Mouse (Mus musculus) spleen, embryonic (tissue): ENCODE measurements around the gene Tchp.

Source experiments
- CTCF ChIA-PET: fragments of 350-600 bp; sonication (Branson Sonifier 250); formaldehyde crosslinking; loops from one replicate; lab custom pipeline; 2022; lab: Charles Lee

The Tchp gene

DNA sequence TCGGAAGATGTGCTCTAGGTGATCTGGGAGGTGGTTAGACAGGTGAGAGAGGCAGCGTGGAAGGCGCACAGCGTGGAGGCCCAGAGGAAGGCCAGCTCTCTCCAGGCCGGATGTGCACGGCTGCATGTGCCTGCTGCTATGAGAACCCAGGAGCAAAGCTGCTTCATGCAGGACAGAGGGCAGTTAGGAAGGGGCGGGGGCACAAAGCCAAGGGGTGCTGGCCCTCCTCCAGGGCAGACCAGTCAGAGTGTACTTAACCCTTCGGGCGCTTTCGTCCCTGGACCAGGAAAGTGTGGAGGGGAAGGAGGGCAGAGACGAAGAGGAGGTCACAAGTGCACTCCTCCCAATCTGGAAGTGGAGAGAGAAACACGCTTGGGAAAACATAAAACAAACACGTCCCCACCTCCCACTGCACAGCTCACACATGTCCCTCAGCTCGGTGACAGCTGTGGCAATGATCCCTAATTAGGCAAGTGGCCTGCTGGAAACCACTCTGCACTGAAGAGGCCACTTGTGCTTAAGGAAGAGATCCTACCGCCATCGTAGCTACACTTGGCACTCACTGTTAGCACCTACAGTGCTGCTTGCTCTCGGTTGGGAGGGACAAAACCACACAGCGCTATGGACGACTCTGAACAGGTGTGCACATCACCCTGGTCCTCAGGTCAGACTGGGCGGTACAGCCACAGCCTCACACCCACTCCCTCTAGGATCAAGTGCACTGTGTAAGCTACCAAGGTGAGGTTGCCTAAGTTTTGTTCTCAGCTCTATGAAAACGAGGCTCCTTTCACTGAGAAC lies 29.7 kb downstream of the Tchp start:
- CTCF ChIA-PET = no interaction called here

DNA sequence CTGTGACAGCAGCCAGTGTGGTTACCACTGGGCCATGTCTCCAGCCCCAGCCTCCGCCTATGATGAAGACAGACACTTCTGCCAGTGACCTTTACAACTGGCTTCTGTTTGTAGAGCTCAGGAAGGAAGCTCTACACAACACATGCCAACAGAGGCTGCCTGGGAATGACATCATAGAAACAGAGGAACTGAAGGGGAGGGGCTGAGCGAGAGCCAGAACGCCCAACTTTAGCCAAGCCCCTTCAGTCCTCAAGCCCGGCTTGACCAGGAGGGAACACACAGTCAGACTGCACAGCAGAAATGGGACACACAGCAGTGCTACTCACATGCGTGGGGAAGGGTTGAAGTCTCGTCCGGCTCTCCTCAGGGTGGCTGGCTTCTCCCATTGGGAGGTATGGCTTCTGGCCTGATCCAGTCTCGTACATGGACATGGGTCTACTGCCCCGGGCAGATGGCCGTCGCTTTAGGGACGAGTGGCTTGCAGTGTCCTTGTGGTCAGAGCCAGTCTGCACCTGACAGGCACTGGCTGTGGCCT lies 31.2 kb downstream of the Tchp start:
- CTCF ChIA-PET = no interaction called here

DNA sequence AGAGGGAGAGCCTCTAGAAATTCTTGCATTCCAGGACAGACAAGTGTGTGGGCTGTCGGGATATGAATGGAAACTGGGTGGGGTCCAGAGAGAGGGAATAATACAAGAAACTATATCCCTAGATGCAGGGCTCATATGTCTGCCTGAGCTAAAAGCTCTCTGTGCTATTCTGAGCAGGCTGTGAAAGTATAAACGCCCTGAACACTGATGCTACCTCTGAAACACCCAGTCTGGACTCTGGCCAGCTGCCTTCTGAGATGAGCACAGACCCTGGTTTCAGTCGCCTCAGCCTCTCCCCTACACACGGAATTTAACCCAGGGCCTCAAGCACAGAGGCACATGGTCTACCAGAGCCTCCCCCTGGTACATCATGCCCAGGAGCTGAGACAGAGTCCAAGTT lies 33.0 kb downstream of the Tchp start:
- CTCF ChIA-PET = interaction anchor here (0.6 kb wide), 1 partner anchor 97 kb away, joined by 3 read pairs; no protein-coding TSS in a partner anchor

DNA sequence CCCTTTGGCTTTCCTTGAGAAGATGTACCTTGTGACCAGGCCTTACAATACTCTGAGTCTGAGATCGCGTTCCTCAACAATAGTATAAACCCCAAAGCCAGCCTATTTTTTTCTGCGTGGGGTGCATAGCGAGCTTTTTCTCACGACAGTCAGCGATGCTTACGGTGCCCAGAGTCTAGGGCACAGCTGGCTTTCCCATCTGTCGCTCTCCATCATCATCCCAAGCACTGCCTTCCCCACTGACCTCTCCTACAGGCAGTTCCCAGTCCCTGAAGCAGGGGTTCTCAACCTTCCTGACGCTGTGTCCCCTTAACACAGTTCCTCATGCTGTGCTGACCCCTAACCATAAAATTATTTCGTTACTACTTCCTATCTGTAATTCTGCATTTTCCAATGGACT lies 35.0 kb downstream of the Tchp start:
- CTCF ChIA-PET = no interaction called here

DNA sequence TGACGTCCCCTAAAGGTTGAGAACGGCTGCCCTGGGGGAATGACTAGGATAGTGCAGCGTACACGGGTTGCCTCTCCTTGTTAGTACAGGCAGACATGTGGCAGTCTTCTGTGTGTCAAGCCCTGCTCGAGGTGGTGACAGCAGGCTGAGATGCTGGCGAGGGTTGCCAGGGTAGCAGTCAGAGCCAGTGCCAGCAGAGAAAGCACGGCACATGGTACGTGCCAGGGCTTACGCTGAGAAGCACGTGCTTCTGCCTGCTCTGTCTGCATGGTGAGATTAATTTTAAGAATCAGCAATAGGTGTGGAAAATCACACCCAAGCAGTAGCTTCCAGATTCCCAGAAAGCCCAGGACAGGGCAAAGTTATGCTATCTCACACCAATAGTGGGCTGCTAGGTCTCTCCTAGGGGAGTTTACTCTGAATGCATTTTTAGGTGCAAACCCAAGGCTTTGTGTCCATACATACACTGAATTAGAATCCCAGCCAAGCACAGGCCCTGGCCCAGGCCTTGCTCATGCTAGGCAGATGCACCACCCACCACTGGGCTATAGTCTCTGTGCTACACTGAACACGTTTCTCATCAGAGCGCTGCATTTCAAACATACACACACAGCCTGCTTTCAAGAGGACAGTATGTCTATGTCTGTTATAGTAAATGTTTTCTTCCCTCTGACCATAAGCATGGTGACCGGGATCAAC lies 35.6 kb downstream of the Tchp start:
- CTCF ChIA-PET = no interaction called here

DNA sequence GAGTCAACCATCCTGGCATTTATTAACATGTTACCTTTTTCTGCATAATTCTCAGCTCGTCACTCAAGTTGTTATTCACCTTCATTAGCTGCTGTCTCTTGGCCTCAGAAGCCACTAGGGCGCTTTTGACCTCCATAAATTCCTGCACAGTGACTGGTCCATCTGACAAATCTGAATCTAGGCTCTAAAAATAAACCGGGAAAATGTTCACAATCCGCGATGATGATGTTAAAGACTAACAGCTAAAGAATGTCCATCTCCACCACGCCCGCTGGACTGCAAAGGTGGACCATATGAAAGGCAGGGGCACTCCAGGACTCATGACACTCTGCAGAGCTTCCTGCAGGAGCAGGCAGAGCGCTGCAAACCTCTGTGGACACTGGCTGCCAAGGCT lies 36.1 kb downstream of the Tchp start:
- CTCF ChIA-PET = interaction anchor here (0.6 kb wide), 1 partner anchor 224 kb away, joined by 10 read pairs; no protein-coding TSS in a partner anchor

DNA sequence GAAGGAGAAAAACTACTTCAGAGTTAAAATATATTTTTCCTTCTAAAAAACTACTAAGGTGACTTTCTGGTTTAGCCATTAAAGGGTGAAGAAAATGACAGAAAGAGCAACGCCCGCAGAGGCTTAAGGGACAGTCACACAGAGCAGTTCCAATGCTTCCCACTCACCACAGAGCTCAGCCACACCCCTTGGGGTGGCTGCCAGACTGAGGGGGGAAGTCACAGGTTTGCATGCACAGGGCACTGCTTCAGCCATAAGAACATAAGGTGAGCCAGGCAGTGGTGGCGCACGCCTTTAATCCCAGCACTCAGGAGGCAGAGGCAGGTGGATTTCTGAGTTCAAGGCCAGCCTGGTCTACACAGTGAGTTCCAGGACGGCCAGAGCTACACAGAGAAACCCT lies 38.0 kb downstream of the Tchp start:
- CTCF ChIA-PET = no interaction called here

DNA sequence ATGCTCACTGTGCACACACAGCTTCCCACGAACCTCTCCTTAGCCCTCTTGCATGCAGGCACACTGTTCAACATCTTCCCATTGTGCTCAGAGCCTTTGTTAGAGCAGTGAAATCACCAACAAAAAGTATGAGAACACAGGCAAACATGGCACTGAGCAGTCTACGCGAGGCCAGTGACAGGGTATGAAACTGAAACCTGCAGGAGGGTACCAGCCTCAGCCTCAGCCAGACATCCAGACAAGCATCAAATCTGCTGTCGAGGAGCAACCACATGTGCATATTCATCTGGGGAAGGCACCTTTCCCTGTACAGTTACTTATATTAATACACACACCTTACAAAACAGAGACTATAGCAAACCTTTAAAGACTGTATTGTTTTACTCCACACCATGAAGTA lies 39.3 kb downstream of the Tchp start:
- CTCF ChIA-PET = no interaction called here

DNA sequence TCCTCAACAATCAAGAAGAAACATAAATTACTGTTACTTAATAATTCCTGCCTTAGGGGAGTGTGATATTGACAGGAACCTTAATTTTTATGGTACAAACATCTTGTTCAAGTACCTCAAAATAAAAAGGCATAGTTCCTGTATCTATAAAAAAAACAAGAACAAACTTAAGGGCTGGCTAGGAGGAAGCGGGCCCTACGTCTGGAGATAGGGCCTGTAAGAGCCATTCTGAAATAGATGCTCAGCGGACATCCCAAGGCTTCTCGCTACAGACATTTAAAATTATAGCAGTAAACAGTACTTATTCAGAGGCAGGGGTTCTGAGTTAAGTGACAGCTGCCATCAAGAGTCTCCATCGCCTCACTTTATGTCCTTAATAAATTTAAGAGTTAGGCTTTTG lies 40.0 kb downstream of the Tchp start:
- CTCF ChIA-PET = no interaction called here

DNA sequence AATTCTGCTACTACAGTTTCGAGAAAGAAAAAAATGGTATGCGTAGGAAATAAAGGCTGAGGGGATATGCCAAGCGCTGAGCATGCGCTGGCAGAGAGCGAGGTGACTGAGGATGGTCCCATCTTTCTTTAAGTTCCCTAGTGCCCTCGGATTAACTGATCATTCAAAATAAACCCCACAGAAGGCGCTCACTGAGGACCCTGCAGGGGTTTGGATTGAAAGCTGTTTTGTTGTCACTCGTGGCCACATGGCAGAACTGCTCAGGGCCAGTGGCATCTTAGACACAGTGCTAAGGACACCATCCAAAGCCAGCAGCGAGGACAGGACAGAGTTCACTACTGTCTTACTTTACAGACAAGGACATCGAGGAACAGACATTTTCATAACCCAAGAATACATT lies 42.8 kb downstream of the Tchp start:
- CTCF ChIA-PET = no interaction called here

DNA sequence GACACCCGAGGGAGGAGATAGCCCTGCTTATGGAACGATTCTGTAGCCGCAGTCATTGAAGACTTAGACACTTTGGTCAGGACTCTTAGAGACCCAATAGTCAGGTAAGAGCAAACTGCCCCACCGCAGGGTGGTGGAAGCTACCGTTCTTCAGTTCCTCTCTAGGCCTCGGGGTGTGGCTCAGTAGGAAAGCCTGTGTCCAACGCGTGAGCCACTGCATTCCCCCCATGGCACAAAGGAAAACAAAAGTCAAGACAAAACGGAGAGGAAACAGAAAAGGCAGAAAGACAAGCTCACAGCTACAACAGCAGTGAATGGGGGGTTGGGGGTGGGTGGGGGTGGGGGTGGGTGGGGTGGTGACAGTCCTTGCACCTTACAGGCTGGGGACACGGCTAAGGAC lies 44.8 kb downstream of the Tchp start:
- CTCF ChIA-PET = interaction anchor here (1.2 kb wide), 1 partner anchor 13 kb away, joined by 3 read pairs; no protein-coding TSS in a partner anchor

DNA sequence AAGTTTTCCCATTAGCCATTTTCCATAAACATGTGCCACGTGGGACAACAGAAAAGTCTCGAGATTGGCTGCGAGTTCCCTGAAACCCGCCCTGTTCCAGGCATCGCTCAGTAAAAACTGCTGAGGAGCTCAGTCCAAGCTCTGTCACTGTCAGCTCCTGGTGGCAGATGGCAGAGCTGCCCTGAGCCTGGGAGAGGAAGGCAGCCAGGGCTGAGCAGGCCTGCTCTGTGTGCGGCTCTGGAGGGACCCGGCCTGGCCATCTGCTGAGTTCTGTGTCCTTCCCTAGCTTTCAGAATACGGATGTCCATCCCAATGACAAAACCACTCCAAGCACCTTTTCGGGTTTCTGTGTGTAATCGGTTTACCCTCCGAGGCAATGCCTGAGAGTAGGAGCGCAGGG lies 45.8 kb downstream of the Tchp start:
- CTCF ChIA-PET = interaction anchor here (0.7 kb wide), 1 partner anchor 25 kb away, joined by 3 read pairs; no protein-coding TSS in a partner anchor

DNA sequence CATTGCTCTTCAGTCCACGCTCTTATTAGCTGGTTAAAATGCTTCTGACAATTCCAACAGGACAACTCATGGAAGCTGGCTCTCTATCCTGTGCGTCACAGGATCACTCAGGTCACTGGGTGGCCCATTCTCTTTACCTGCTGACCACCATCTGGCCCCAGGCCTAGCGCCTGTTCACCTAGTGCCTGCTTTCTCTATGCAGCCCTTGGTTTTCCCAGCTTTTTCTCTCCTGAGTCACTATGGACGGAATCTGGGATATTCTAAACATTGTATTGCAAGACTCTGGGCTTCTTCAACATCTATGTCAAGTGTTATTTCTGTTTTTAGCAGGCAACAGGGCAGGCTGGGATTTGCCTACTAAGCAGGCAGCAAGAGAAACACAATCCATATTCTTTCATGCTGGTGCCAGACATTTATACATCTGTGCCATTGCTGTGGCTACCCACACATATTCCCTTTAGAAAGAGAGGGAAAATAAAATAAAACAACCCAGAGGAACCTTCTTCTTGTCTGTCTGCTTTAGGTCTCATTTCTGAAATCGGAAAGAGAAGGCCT lies 52.1 kb downstream of the Tchp start:
- CTCF ChIA-PET = no interaction called here

DNA sequence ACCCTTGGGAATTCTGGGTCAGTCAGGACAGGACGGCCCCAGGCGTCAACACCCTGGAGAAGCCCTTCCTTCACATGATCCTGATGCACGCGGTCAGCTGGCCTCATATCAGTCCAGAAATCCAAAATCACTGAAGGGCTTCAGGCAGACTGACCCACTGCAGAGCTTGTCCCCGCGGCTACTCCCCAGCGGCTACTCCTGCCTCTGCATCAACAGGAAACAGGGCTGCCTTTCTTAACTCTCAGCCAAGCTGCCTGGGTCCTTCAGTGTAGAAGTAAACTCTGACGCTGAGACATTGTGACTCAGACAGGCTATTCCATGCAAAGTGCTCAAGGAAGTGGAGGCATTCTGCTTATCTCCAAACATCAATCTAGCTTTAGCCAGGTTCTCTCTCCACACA lies 54.4 kb downstream of the Tchp start:
- CTCF ChIA-PET = interaction anchor here (0.5 kb wide), 1 partner anchor 418 kb away, joined by 3 read pairs; no protein-coding TSS in a partner anchor

DNA sequence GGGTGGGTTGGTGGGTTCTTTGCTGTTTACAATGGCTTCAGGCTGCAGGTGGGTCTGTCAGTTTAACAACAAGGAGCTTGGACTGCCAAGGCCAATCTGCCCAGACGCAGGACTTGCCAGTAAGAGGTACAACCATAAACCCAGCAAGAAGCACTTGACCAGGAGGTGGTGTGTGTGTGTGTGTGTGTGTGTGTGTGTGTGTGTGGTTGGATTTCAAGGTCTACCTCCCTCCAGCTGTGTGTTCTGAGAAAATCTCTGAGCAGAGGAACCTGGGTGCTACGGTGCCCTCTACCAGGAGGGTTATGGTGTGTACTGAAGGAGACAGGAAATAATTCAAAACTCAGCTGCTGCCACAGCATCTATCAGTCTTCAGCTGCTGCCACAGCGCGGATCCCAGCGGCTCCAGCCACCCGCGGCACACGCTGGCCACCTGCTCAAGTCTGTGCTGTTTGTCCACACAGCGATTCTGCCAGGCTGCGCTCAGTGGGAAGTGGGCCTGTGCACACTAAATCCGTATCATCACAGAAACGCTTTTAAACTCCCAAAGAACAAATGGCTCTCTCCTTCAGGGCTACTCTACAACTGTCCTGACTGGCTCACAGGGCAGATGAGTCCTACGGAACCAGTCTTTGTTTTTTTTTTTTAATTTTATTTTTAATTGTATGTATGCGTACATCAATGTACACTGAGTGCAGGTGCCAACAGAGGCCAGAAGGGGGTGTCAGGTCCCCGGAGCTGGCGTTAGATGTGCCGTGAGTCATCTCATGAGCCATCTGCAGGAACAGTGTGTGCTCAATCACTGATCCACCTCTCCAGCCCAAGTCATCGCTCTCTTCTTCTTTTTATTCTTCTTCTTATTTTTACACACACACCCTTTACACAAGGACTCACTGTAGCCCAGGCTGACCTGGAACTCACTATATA lies 57.5 kb downstream of the Tchp start:
- CTCF ChIA-PET = interaction anchor here (1.1 kb wide), 1 partner anchor 13 kb away, joined by 3 read pairs; no protein-coding TSS in a partner anchor

DNA sequence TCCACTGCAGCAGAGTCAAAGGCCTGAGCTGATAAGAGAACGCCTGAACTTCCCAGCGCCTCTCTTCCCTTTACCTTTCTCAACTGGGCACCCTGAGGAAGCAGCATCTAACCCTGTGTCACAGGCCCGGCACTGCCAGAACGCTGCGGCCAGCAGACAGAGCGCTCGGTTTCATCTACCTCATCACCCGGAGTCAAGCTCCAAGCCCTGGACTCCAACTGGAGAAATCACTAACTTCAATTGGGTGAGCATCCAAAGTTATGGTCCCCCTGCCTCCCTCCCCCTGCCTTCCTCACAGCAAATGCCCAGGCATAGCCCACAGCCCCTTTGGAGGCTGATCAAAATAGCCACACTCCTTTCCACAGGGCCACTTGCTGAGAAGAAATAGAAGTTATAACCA lies 59.1 kb downstream of the Tchp start:
- CTCF ChIA-PET = interaction anchor here (0.7 kb wide), 1 partner anchor 12 kb away, joined by 3 read pairs; no protein-coding TSS in a partner anchor

DNA sequence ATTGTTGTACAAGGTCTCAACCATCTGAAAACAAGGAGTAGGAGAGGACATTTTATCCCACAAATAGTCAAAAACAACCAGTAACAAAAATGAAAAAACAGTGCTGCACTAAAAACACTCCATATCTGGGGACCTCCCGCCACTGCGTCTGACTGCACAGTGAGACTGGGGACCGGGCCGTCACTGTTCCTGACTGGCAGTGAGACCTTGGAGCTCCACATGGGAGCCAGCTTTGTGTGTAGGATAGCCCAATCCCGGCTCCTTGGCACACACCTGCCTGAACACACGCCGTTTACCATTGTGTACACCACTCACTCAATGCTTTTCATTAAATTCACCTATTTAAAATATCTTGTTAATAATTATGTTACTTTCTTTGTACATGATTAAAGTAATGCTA lies 59.6 kb downstream of the Tchp start:
- CTCF ChIA-PET = interaction anchor here (0.6 kb wide), 1 partner anchor 457 kb away, joined by 3 read pairs; no protein-coding TSS in a partner anchor

DNA sequence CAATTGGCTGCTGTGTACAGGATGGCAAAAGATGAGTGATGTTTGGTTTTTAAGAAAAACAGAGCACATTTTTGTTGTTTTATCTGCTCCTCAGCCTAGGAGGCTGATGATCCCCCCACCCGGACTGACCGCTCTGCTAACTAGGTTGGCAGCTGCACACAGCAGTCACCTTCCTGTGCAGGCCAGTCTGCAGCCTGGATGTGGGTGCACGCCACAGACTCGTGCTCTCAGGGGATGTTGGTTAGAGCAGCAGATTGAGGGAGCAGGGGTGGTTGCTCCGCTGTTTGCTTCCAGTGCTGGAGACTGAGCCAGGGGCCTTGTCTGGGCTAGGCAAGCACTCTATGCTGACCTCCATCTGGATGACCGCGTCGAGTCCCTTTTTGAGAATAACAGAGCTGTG lies 62.2 kb downstream of the Tchp start:
- CTCF ChIA-PET = no interaction called here

DNA sequence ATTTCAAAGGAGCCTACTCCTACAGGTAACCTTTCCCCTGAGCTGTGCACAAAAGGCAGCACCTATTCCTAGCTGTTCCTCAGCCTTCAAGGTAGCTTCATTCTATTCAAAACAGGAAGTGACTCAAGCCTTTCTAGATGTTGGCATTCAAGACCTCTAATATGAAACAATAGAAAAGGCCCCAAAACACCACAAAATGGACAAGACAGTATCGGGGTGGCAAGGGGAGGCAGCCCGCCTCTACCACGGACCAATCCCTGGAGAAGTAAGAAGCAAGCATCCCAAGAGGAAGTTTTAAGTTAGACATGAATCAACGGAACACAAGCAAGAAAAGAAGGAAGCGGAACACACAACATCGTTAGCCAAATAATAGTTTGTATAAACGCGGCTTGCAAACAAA lies 64.2 kb downstream of the Tchp start:
- CTCF ChIA-PET = no interaction called here
